Mouse (Mus musculus): ENCODE results near the gene Gm49396. TPM values are rescaled to one million over a fixed set of nuclear protein-coding genes. Genes with fewer than 3 reads are reported as not detected.

Gm49396 gene
- polyA plus RNA-seq, 1 experiment = 0.70 TPM

GRCm38 (mm10) chr7:30593579-30594509, 30.7 kb downstream of the Gm49396 start:
- TF ChIP-seq FLI1 (IDR thresholded peaks at IDR 0.05; ENCODE audit: low read length) (no peak), GATA1 (IDR thresholded peaks at IDR 0.05; ENCODE audit: borderline replicate concordance, low read length) (no peak)
- Histone ChIP-seq H3K4me1 (peaks cover 44% of the 10 kb centered on the region), H3K4me3 (replicated peaks) (no peak overlapping the region)

GRCm38 (mm10) chr7:30594510-30595024, 31.4 kb downstream of the Gm49396 start:
- peaks cover 42% of the 10 kb centered on the region for H3K4me1 ChIP-seq
- no peaks in the 10 kb centered on the region for H3K36me3 ChIP-seq (replicated peaks; ENCODE audit: low read length)
- H3K9me3 ChIP-seq = peaks cover 3% of the 10 kb centered on the region; the same call in 1 of the 2 replicates
- TF ChIP-seq FLI1 (IDR thresholded peaks at IDR 0.05; ENCODE audit: low read length) (no peak), GATA1 (IDR thresholded peaks at IDR 0.05; ENCODE audit: borderline replicate concordance, low read length) (no peak)
- peaks cover 26% of the 10 kb centered on the region for H3K27me3 ChIP-seq (replicated peaks)
- H3K4me3 ChIP-seq (replicated peaks) = no peak overlapping the region

More at GRCm38 (mm10) chr7:30593579-30594509, 30.7 kb downstream of the Gm49396 start:
- H3K36me3 ChIP-seq (replicated peaks; ENCODE audit: low read length) = no peaks in the 10 kb centered on the region
- H3K9me3 ChIP-seq = peaks cover 3% of the 10 kb centered on the region; the same call in 1 of the 2 replicates
- H3K27me3 ChIP-seq (replicated peaks) = peaks cover 25% of the 10 kb centered on the region

GRCm38 (mm10) chr7:30596093-30596492, 32.9 kb downstream of the Gm49396 start:
- TF ChIP-seq GATA1 (IDR thresholded peaks at IDR 0.05; ENCODE audit: borderline replicate concordance, low read length) = no peak
- no peak for TF ChIP-seq FLI1 (IDR thresholded peaks at IDR 0.05; ENCODE audit: low read length)
- Histone ChIP-seq H3K4me1 (peaks cover 40% of the 10 kb centered on the region), H3K4me3 (replicated peaks) (no peak overlapping the region), H3K9me3 (peaks cover 3% of the 10 kb centered on the region; the same call in 1 of the 2 replicates), H3K36me3 (replicated peaks; ENCODE audit: low read length) (no peaks in the 10 kb centered on the region), H3K27me3 (replicated peaks) (peaks cover 37% of the 10 kb centered on the region)

GRCm38 (mm10) chr7:30596811-30597210, 33.7 kb downstream of the Gm49396 start:
- peaks cover 37% of the 10 kb centered on the region for H3K27me3 ChIP-seq (replicated peaks)
- TF ChIP-seq FLI1 (IDR thresholded peaks at IDR 0.05; ENCODE audit: low read length) = no peak
- no peak for TF ChIP-seq GATA1 (IDR thresholded peaks at IDR 0.05; ENCODE audit: borderline replicate concordance, low read length)
- no peak overlapping the region for H3K4me3 ChIP-seq (replicated peaks)

GRCm38 (mm10) chr7:30598786-30599185, 35.6 kb downstream of the Gm49396 start, which contains the start of gene Zbtb32:
Gene Zbtb32, minus strand, starts transcription at chr7:30598909.
- Histone ChIP-seq H3K9me3 (peaks cover 3% of the 10 kb centered on the region; the same call in 1 of the 2 replicates), H3K27me3 (replicated peaks) (peaks cover 37% of the 10 kb centered on the region), H3K4me1 (peaks cover 23% of the 10 kb centered on the region), H3K4me3 (replicated peaks) (no peak within 1 kb of the TSS), H3K36me3 (replicated peaks; ENCODE audit: low read length) (no peaks in the 10 kb centered on the region)
- TF ChIP-seq FLI1 (IDR thresholded peaks at IDR 0.05; ENCODE audit: low read length) = no peak
- no peak for TF ChIP-seq GATA1 (IDR thresholded peaks at IDR 0.05; ENCODE audit: borderline replicate concordance, low read length)

More at GRCm38 (mm10) chr7:30596811-30597210, 33.7 kb downstream of the Gm49396 start:
- peaks cover 36% of the 10 kb centered on the region for H3K4me1 ChIP-seq
- no peaks in the 10 kb centered on the region for H3K36me3 ChIP-seq (replicated peaks; ENCODE audit: low read length)
- H3K9me3 ChIP-seq = peaks cover 3% of the 10 kb centered on the region; the same call in 1 of the 2 replicates

GRCm38 (mm10) chr7:30599933-30600353, 36.8 kb downstream of the Gm49396 start:
- Histone ChIP-seq H3K27me3 (replicated peaks) (peaks cover 34% of the 10 kb centered on the region), H3K4me1 (peaks cover 12% of the 10 kb centered on the region), H3K4me3 (replicated peaks) (peak overlapping the region; percentile 33), H3K36me3 (replicated peaks; ENCODE audit: low read length) (no peaks in the 10 kb centered on the region), H3K9me3 (peaks cover 3% of the 10 kb centered on the region; the same call in 1 of the 2 replicates)
- TF ChIP-seq FLI1 (IDR thresholded peaks at IDR 0.05; ENCODE audit: low read length) (no peak), GATA1 (IDR thresholded peaks at IDR 0.05; ENCODE audit: borderline replicate concordance, low read length) (no peak)

GRCm38 (mm10) chr7:30600651-30601050, 37.5 kb downstream of the Gm49396 start:
- TF ChIP-seq FLI1 (IDR thresholded peaks at IDR 0.05; ENCODE audit: low read length) (no peak), GATA1 (IDR thresholded peaks at IDR 0.05; ENCODE audit: borderline replicate concordance, low read length) (no peak)
- Histone ChIP-seq H3K4me3 (replicated peaks) (no peak overlapping the region), H3K27me3 (replicated peaks) (peaks cover 28% of the 10 kb centered on the region), H3K36me3 (replicated peaks; ENCODE audit: low read length) (no peaks in the 10 kb centered on the region), H3K4me1 (peaks cover 10% of the 10 kb centered on the region), H3K9me3 (peaks cover 3% of the 10 kb centered on the region; the same call in 1 of the 2 replicates)

GRCm38 (mm10) chr7:30602583-30602982, 39.4 kb downstream of the Gm49396 start:
- peaks cover 3% of the 10 kb centered on the region; the same call in 1 of the 2 replicates for H3K9me3 ChIP-seq
- peaks cover 10% of the 10 kb centered on the region for H3K4me1 ChIP-seq
- TF ChIP-seq FLI1 (IDR thresholded peaks at IDR 0.05; ENCODE audit: low read length) = no peak
- TF ChIP-seq GATA1 (IDR thresholded peaks at IDR 0.05; ENCODE audit: borderline replicate concordance, low read length) = no peak
- H3K36me3 ChIP-seq (replicated peaks; ENCODE audit: low read length) = no peaks in the 10 kb centered on the region
- H3K4me3 ChIP-seq (replicated peaks) = no peak overlapping the region
- peaks cover 30% of the 10 kb centered on the region for H3K27me3 ChIP-seq (replicated peaks)

- no peaks in the 10 kb centered on the region for H3K9me3 ChIP-seq
- no peak overlapping the region for H3K4me3 ChIP-seq (replicated peaks)
- TF ChIP-seq GATA1 (IDR thresholded peaks at IDR 0.05; ENCODE audit: borderline replicate concordance, low read length) (no peak), FLI1 (IDR thresholded peaks at IDR 0.05; ENCODE audit: low read length) (no peak)
- H3K36me3 ChIP-seq (replicated peaks; ENCODE audit: low read length) = no peaks in the 10 kb centered on the region
- H3K27me3 ChIP-seq (replicated peaks) = peaks cover 21% of the 10 kb centered on the region
- peaks cover 20% of the 10 kb centered on the region for H3K4me1 ChIP-seq
Observed at GRCm38 (mm10) chr7:30604424-30604823, 41.3 kb downstream of the Gm49396 start.
